ENCODE assay signal across 24 mouse cellular contexts in genomic region chr13:32864529-32864928, GRCm38 (mm10). TPM values are rescaled to one million over a fixed set of nuclear protein-coding genes. Genes with fewer than 3 reads are reported as not detected.
"Had no signal": no experiment of that assay in that cellular context is flagged by ENCODE, and none has a peak within 500 bp of the region (broad histone marks: within the 10 kb centered on the region; RNA-seq: fewer than 3 reads in every experiment).

No protein-coding gene starts in this region.

RNA-seq across cellular contexts. Expression of gene Serpinb1c, which starts 33.5 kb away (rescaled TPM):
- polyA plus RNA-seq: limb, embryonic 10.5 days; limb, embryonic 11.5 days; limb, embryonic 12.5 days; limb, embryonic 13.5 days; limb, embryonic 14.5 days; limb, embryonic 15.5 days; liver, embryonic 13.5 days; liver, embryonic 15.5 days; liver, embryonic 16.5 days; liver, postnatal 0 days; lung, adult 2 months; lung, embryonic 14.5 days; lung, embryonic 15.5 days; lung, embryonic 16.5 days; midbrain, embryonic 10.5 days; midbrain, embryonic 11.5 days; midbrain, embryonic 12.5 days; midbrain, embryonic 13.5 days; midbrain, embryonic 14.5 days; midbrain, embryonic 15.5 days; midbrain, embryonic 16.5 days; midbrain, postnatal 0 days; neural tube, embryonic 11.5 days; neural tube, embryonic 12.5 days had no signal
